Mouse (Mus musculus) stomach, embryonic 16.5 days (tissue): Measurements from ENCODE around the gene Cacna1a. TPM values are rescaled to one million over a fixed set of nuclear protein-coding genes. Genes with fewer than 3 reads are reported as not detected.
A peak's percentile ranks its signal among the peaks of the same experiment; 100 is the strongest.

Experiments
- ATAC-seq: fragments of 200-750 bp; cut with Nextera tagmentation; 2 replicates; pipeline ENCODE4 v1.8.0; 2017; ENCODE audit warnings: moderate number of reproducible peaks, moderate TSS enrichment; ENCODE audit not compliant: insufficient read depth, low FRiP score
- H3K27ac ChIP-seq: fragments of 300-500 bp; sonication (generic); 2 replicates; pipeline ENCODE4 v1.5.1; 2014; ENCODE audit warnings: low read length
- H3K27me3 ChIP-seq: fragments of 300-500 bp; sonication (generic); 2 replicates; pipeline ENCODE4 v1.6.1; 2014; ENCODE audit warnings: low read length, control low read depth, mixed read lengths; ENCODE audit not compliant: control insufficient read depth, insufficient read depth
- H3K36me3 ChIP-seq: fragments of 300-500 bp; sonication (generic); 2 replicates; pipeline ENCODE4 v1.6.1; 2014; ENCODE audit warnings: low read length; ENCODE audit not compliant: control insufficient read depth, insufficient read depth
- H3K4me1 ChIP-seq: fragments of 300-500 bp; sonication (generic); 2 replicates; pipeline ENCODE4 v1.6.1; 2014; ENCODE audit warnings: low read length, control low read depth, mixed read lengths; ENCODE audit not compliant: control insufficient read depth, insufficient read depth
- H3K4me2 ChIP-seq: fragments of 300-500 bp; sonication (generic); 2 replicates; pipeline ENCODE4 v1.6.1; 2014; ENCODE audit warnings: low read depth, low read length, mixed read lengths
- H3K4me3 ChIP-seq: fragments of 300-500 bp; sonication (generic); replicated peaks from 2 replicates; pipeline ENCODE4 v1.5.1; 2014; ENCODE audit warnings: mild to moderate bottlenecking, low read length
- H3K9ac ChIP-seq: fragments of 300-500 bp; sonication (generic); 2 replicates; pipeline ENCODE4 v1.6.1; 2014; ENCODE audit warnings: low read length
- H3K9me3 ChIP-seq: fragments of 300-500 bp; sonication (generic); replicated peaks from 2 replicates; pipeline ENCODE4 v1.6.1; 2016; ENCODE audit warnings: low read length, control low read depth; ENCODE audit not compliant: control insufficient read depth
- WGBS: fragments of 180-500 bp; shearing (Covaris S2); extraction: QIAGEN DNeasy Blood & Tissue Kit; methylation state at CpG from one replicate; pipeline ENCODE4 v1.1.7; 2014; 5-methylcytosine and 5-hydroxymethylcytosine counted together
- polyA plus RNA-seq: library from polyadenylated mRNA; unstranded; fragments of >200 nt; fragmentation: Nextera tagmentation; extraction: Ambion mirVana; gene quantifications from 2 replicates; pipeline ENCODE4 v1.2.1, GENCODE M21; 2015

The Cacna1a gene
- polyA plus RNA-seq, 1 experiment from 2014 or later, result 2.0 TPM

DNA sequence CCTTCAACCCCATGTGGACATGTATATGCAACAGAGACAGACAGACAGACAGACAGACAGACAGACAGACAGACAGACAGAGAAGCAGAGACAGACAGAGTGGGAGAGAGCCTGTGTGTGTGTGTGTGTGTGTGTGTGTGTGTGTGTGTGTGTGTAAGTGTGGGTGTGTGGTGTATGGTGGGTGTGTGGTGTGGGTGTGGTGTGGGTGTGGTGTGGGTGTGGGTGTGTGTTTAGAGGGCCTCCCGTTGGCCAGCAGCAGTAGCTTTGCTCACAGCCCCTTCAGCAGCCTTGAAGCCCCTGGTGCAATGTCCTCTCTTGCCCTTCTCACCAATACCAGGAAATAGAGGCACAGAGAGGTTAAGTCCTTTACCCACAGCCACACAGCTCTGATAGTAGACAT, 204.9 kb downstream of the Cacna1a start:
- H3K4me2 ChIP-seq, result no peak overlapping the region
- H3K9me3 ChIP-seq, result no peaks in the 10 kb centered on the region
- no peaks in the 10 kb centered on the region for H3K36me3 ChIP-seq
- no peak overlapping the region for H3K9ac ChIP-seq
- H3K27ac ChIP-seq, result no peak overlapping the region
- H3K4me3 ChIP-seq, result no peak overlapping the region
- no peaks in the 10 kb centered on the region for H3K4me1 ChIP-seq
- ATAC-seq, result no peak
- WGBS, result 29% methylated on average over 1 of the region's 1 CpGs
- no peaks in the 10 kb centered on the region for H3K27me3 ChIP-seq

- no peak overlapping the region for H3K9ac ChIP-seq
- no peaks in the 10 kb centered on the region for H3K36me3 ChIP-seq
- H3K4me1 ChIP-seq, result no peaks in the 10 kb centered on the region
- H3K4me3 ChIP-seq, result no peak overlapping the region
- H3K4me2 ChIP-seq, result no peak overlapping the region
- H3K27ac ChIP-seq, result no peak overlapping the region
- whole genome bisulfite sequencing, result 69% methylated on average over 9 of the region's 9 CpGs
- H3K9me3 ChIP-seq, result no peaks in the 10 kb centered on the region
- H3K27me3 ChIP-seq, result no peaks in the 10 kb centered on the region
- no peak for ATAC-seq
These were observed 206.0 kb downstream of the Cacna1a start for GRCm38 (mm10) chr8:84594099-84594780.

GRCm38 (mm10) chr8:84595648-84596047, 207.4 kb downstream of the Cacna1a start:
- ATAC-seq, result no peak
- Histone ChIP-seq H3K4me1 (peaks cover 5% of the 10 kb centered on the region; the same call in 1 of the 2 replicates), H3K27ac (no peak overlapping the region), H3K27me3 (peaks cover 4% of the 10 kb centered on the region), H3K9me3 (no peaks in the 10 kb centered on the region), H3K4me3 (no peak overlapping the region), H3K36me3 (no peaks in the 10 kb centered on the region), H3K4me2 (no peak overlapping the region), H3K9ac (no peak overlapping the region)
- WGBS, result 25% methylated on average over 9 of the region's 9 CpGs

- Histone ChIP-seq H3K9me3 (no peaks in the 10 kb centered on the region), H3K27me3 (peaks cover 4% of the 10 kb centered on the region), H3K36me3 (no peaks in the 10 kb centered on the region), H3K4me2 (no peak overlapping the region), H3K4me1 (peaks cover 11% of the 10 kb centered on the region), H3K4me3 (no peak overlapping the region), H3K27ac (no peak overlapping the region), H3K9ac (no peak overlapping the region)
- no peak for ATAC-seq
- 90% methylated on average over 1 of the region's 1 CpGs for WGBS
These were observed 211.2 kb downstream of the Cacna1a start for GRCm38 (mm10) chr8:84599401-84599800.

DNA sequence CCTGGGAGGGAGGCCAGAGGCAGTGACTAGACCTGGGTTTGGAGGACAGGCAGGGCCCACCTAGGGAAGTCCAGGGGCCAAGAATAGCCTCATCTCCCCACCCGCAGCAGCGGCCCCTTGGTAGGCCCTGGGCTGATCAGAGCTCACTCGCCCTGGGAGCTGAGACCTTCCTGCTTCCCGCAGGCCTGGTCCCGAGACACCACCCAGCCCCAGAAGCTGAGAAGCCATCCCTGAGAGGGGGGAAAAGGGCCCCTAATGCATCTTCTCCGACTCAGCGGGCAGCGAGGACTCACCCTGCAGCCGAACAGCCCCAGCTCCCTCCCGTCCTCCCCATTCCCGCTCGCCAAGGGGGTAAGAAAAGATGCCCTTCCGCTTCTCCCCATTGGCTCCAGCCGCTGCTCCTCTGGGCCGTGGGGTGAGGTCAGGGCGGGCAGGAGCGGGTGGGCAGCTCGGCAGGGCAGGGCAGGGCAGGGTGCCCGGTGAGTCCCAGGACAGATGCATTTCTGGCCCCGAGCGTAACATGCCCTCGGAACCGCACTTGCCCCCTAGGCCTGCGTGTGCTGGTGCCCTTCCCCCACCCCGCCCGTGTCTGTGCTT, 212.2 kb downstream of the Cacna1a start:
- WGBS, result 17% methylated on average over 26 of the region's 26 CpGs
- peak overlapping the region; percentile 61 for H3K9ac ChIP-seq
- ATAC-seq, result peak; percentile 2; the same call in 1 of the 2 replicates
- peaks cover 4% of the 10 kb centered on the region for H3K27me3 ChIP-seq
- peaks cover 11% of the 10 kb centered on the region for H3K4me1 ChIP-seq
- H3K27ac ChIP-seq, result no peak overlapping the region
- peak overlapping the region; percentile 56 for H3K4me2 ChIP-seq
- no peaks in the 10 kb centered on the region for H3K9me3 ChIP-seq
- H3K4me3 ChIP-seq, result peak overlapping the region; percentile 39
- no peaks in the 10 kb centered on the region for H3K36me3 ChIP-seq

DNA sequence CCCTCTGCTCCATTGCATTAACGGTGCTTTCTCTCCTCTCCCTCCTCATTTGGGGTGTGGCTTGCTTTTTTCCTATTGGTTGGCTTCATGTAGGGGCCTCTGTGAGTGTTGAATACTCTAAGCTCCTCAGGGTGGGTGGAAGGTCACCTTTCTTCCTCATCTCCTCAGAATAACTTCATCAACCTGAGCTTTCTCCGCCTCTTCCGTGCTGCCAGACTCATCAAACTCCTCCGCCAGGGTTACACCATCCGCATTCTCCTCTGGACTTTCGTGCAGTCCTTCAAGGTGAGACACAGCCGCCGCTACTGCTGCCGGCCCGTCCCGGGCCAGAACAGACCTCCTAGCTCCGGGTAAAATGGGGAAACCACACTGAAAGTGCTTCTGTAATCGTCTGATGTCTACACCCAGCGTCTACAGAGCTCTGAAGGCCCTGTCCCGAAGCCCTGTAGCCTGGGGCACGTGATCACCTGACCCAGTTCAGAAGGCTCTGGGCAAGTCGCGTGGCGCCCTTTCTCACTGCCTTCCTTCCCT, 213.0 kb downstream of the Cacna1a start:
- Histone ChIP-seq H3K9me3 (no peaks in the 10 kb centered on the region), H3K4me3 (peak overlapping the region; percentile 39), H3K27me3 (peaks cover 4% of the 10 kb centered on the region), H3K4me2 (peak overlapping the region; percentile 56), H3K27ac (no peak overlapping the region), H3K36me3 (no peaks in the 10 kb centered on the region), H3K9ac (peak overlapping the region; percentile 46), H3K4me1 (peaks cover 11% of the 10 kb centered on the region)
- 4% methylated on average over 19 of the region's 19 CpGs for WGBS
- 0 out of 2 replicates have a peak, but pooled peaks have one; percentile 27 for ATAC-seq

- Histone ChIP-seq H3K4me3 (no peak overlapping the region), H3K36me3 (no peaks in the 10 kb centered on the region), H3K27ac (no peak overlapping the region), H3K9me3 (no peaks in the 10 kb centered on the region), H3K27me3 (no peaks in the 10 kb centered on the region), H3K4me2 (no peak overlapping the region), H3K9ac (no peak overlapping the region), H3K4me1 (no peaks in the 10 kb centered on the region)
- ATAC-seq, result no peak
- WGBS, result 39% methylated on average over 16 of the region's 16 CpGs
These were observed 226.4 kb downstream of the Cacna1a start for GRCm38 (mm10) chr8:84614512-84615223.

- Histone ChIP-seq H3K9me3 (no peaks in the 10 kb centered on the region), H3K27me3 (no peaks in the 10 kb centered on the region), H3K4me2 (no peak overlapping the region), H3K27ac (no peak overlapping the region), H3K36me3 (no peaks in the 10 kb centered on the region), H3K4me3 (no peak overlapping the region), H3K4me1 (no peaks in the 10 kb centered on the region), H3K9ac (no peak overlapping the region)
- no peak; the same call in 1 of the 2 replicates for ATAC-seq
- WGBS, result 42% methylated on average over 22 of the region's 22 CpGs
These were observed 227.6 kb downstream of the Cacna1a start for GRCm38 (mm10) chr8:84615666-84616485.
